Mouse (Mus musculus): ENCODE measurements at regions not wholly inside any gene's neighbourhood (a gene's known extent, or its start where the extent isn't known, plus 50 kb on each side); places are given as distances from the start of the nearest gene placed in this dataset.

- in situ Hi-C loops (cut with MboI; ENCODE audit: low sequenced_read_pairs): no loop called here
Observed at GRCm38 (mm10) chr2:75291674-75292073, 367.4 kb upstream of the Hnrnpa3 start.

DNA sequence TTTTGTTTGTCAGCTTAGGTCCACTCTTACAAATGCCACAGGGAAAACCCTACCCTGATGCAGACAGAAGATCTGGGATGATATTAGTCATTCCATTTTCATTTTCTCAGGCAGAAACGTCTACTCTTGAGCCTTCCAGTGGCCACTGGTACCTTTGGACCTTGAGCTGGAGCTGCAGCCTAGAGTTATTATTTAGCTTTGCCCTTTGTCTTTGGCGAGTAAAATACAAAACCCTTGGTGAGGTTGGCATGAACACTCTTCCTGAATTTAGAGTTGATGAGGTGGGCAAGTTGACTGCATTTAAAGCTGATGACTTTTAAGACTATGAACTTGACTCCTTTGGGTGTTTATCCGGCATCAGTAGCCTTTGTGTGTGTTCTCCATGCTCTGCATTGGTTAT, 352.2 kb upstream of the Hnrnpa3 start:
- in situ Hi-C loops (cut with MboI; ENCODE audit: low sequenced_read_pairs): loop anchor here (25.0 kb wide), 1 partner anchor 620 kb away; the partner anchor contains the start of genes Hoxd10, Hoxd11, Hoxd12 and Hoxd9

DNA sequence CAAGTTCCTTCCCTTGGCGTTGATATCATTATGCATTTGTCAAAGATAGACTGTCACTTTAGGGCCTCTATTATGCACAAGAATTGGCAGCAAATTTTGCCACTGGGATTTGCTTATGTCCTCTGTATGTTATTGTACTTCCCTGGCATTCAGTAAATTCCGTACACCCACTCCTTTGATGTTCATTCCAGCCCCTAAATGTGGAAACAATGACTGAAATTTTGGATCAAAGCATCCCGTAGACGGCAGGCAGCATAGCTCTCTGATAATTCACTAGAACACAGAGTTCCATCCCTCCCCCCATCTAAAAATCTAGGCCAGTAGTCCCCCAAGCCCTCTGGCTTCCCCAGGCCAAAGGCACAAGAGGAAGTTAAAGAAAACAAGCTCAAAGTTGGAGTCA, 347.9 kb upstream of the Hnrnpa3 start:
- in situ Hi-C loops (cut with MboI; ENCODE audit: low sequenced_read_pairs): loop anchor here (25.0 kb wide), 1 partner anchor 624 kb away; the partner anchor contains the start of genes Hoxd10, Hoxd11, Hoxd12 and Hoxd9

DNA sequence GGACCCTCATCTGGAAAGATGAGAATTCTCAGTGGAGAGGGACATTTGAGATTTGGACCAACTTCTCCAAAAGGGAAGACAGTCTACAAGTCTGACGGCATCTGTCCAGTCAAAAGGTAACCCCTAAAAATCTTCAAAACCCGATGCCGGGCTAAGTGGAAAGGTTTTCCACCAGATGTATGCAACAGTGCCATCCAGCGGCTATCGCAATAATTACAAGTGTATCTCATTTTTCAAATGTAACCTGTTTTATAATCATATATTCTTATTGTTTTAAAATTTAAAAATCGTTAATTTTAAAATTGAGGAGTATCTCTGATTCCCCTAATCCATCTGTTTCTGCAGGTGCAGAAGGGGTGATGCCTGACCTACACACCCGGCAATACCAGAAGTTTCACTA, 346.8 kb upstream of the Hnrnpa3 start:
- in situ Hi-C loops (cut with MboI; ENCODE audit: low sequenced_read_pairs): loop anchor here (25.0 kb wide), 1 partner anchor 625 kb away; the partner anchor contains the start of genes Hoxd10, Hoxd11, Hoxd12 and Hoxd9

- in situ Hi-C loops (cut with MboI; ENCODE audit: low sequenced_read_pairs): loop anchor here (25.0 kb wide), 1 partner anchor 628 kb away; the partner anchor contains the start of genes Hoxd10, Hoxd11, Hoxd12 and Hoxd9
Observed at GRCm38 (mm10) chr2:75315341-75315740, 343.7 kb upstream of the Hnrnpa3 start.

- in situ Hi-C loops (cut with MboI; ENCODE audit: low sequenced_read_pairs): loop anchor here (25.0 kb wide), 1 partner anchor 631 kb away; the partner anchor contains the start of genes Hoxd10, Hoxd11, Hoxd12 and Hoxd9
Observed at GRCm38 (mm10) chr2:75318190-75318589, 340.9 kb upstream of the Hnrnpa3 start.

- in situ Hi-C loops (cut with MboI; ENCODE audit: low sequenced_read_pairs): loop anchor here (25.0 kb wide), 1 partner anchor 637 kb away; the partner anchor contains the start of genes Hoxd10, Hoxd11, Hoxd12 and Hoxd9
Observed at GRCm38 (mm10) chr2:75324146-75324749, 334.8 kb upstream of the Hnrnpa3 start.

DNA sequence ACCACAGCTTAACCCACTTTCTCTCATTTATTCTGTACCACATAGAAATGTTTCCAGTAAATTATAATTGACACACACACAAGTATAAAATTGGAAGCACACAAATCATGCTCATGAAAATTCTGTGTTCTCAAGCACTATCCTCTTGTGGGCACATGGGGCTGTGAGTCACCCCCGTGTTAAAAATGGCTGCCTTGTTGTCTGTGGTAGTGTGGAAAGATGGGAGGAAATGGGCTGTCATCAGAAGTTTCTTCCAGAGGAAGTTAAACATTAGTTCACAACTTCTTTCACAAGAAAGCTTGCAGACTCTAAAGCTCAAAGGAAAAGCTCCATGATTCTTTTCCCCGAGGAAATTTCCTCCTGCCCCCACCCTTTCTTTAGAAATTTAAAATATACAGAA, 329.5 kb upstream of the Hnrnpa3 start:
- in situ Hi-C loops (cut with MboI; ENCODE audit: low sequenced_read_pairs): no loop called here

GRCm38 (mm10) chr2:75341310-75341709, 317.8 kb upstream of the Hnrnpa3 start:
- in situ Hi-C loops (cut with MboI; ENCODE audit: low sequenced_read_pairs): no loop called here

GRCm38 (mm10) chr2:75341726-75342280, 317.3 kb upstream of the Hnrnpa3 start:
- in situ Hi-C loops (cut with MboI; ENCODE audit: low sequenced_read_pairs): no loop called here

DNA sequence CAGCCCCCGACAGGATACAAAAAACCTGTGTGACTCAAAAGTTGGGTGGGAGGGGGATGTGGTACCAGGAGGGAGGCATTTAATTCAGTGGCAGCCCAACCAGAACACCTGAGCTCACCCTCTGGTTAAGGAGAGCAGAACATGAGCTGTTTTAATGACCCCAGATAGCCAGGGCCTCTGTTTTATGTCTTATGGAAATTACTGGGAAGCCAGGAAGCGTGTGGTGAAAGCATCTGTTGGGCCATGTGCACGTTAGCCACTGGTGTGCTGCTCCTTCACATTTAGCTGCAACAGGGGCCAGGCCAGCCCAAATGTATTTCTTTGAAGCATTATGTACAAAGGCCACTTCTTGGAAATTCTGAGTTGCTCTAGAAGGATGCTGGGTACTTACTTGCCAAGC, 308.2 kb upstream of the Hnrnpa3 start:
- in situ Hi-C loops (cut with MboI; ENCODE audit: low sequenced_read_pairs): no loop called here

- in situ Hi-C loops (cut with MboI; ENCODE audit: low sequenced_read_pairs): no loop called here
Observed at GRCm38 (mm10) chr2:75351965-75352364, 307.1 kb upstream of the Hnrnpa3 start.

GRCm38 (mm10) chr2:75352564-75352963, 306.5 kb upstream of the Hnrnpa3 start:
- in situ Hi-C loops (cut with MboI; ENCODE audit: low sequenced_read_pairs): no loop called here

DNA sequence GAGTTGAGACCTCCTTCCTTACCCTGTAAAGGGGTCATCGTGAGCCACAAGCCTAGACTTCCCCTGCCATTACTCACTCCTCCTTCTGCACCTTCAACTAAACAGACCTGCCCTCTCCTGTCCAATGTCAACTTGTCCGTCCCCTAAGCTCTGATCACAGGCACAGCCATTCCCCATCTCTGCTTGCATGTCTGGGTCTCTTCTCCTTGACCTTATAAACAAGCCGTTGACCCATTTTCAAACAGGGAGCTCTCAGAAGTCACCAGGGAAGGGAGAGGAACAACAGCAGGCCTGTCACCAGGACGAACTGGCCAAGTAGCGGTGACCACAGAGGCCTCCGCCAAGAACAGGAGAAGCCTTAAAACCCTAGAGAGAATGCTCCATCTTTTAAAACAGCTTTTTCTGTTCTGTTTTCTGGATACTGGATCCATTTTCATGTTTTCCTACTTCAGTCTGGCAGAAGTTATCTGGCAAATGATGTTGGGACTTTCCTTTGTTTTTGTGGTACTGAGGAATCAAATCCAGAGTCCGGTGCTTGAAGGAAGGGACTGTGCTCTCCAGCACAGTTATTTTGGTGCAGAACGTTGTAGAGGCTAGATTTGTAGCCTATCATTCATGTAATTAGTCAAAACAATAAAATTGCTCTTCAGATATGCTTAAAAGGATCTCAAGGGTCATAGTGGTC, 302.2 kb upstream of the Hnrnpa3 start:
- in situ Hi-C loops (cut with MboI; ENCODE audit: low sequenced_read_pairs): no loop called here

DNA sequence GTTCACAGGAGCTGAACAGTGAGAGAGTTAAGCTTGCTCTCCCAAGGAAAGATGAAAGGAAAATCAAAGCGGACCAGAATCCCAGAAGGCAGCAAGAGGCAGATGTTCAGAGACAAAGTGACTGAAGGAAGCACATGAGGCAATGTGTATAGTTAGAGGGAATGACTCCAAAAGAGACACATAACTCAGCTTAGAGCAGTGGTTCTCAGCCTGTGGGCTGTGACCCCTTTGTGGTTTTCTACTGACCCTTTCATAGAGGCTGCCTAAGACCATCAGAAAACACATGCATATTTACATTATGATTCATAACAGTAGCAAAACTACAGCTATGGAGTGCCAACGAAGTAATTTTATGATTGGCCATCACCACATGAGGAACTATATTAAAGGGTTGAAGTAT, 301.5 kb upstream of the Hnrnpa3 start:
- in situ Hi-C loops (cut with MboI; ENCODE audit: low sequenced_read_pairs): no loop called here

DNA sequence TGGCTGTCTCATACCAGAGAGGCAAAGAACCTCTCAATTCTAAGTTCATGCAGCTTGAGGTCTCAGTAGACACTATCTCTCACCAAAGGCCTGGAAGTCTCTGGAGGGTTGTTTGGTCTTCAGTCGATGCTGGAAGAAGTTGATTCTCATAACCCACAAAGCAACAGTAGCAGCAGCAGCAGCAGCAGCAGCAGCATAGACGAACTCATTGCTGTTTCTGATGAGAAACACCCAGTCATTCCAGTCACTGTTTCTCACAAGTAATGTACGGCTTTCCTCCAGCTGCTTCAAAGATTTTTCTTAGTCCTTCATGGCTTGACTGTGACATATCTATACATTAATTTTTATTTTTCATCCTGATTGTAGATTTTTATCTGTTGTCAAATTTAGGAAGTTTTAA, 298.1 kb upstream of the Hnrnpa3 start:
- in situ Hi-C loops (cut with MboI; ENCODE audit: low sequenced_read_pairs): no loop called here

DNA sequence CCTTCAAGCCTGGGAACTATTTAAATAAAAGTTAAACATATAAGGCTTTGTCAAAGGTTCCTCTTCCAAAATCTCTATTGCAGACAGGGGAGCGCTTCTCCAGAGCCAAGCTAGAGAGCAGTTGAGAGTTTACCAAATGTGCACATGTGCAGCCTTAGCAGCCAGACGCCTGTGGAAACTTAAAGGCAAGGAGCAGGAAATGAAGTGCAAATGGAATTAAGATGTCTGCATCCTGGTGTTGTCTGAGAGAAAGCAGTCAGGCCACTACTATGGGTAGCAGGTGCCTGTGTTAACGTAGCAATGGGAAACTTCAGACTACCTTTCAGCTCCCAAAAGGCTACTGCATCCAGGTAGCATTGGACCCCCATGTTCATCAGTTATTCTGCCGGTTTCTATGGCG, 282.4 kb upstream of the Hnrnpa3 start:
- in situ Hi-C loops (cut with MboI; ENCODE audit: low sequenced_read_pairs): no loop called here

- in situ Hi-C loops (cut with MboI; ENCODE audit: low sequenced_read_pairs): no loop called here
Observed at GRCm38 (mm10) chr2:75385551-75386263, 273.4 kb upstream of the Hnrnpa3 start.

- in situ Hi-C loops (cut with MboI; ENCODE audit: low sequenced_read_pairs): no loop called here
Observed at GRCm38 (mm10) chr2:75386636-75387035, 272.4 kb upstream of the Hnrnpa3 start.

DNA sequence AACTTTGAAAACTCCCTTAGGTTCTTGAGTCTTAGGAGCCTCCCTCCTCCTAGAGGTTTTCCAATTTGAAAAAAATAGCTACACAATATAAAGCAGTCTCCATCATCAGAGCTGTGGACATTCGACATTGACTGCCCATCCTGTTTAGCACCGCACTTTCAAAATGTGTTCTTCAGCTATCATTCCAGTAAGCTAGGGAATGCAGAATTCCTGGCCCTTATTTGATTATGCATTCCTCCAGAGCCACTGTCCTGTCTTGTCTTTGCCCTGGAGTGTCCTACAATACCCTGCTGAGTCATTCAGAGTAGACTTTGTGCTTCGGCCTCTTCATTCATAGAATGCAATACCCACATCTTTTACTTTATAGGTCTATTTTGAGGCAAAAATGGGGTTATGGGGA, 267.0 kb upstream of the Hnrnpa3 start:
- in situ Hi-C loops (cut with MboI; ENCODE audit: low sequenced_read_pairs): no loop called here
